12 mouse cellular contexts compared by ENCODE assay signal in the genomic region with DNA sequence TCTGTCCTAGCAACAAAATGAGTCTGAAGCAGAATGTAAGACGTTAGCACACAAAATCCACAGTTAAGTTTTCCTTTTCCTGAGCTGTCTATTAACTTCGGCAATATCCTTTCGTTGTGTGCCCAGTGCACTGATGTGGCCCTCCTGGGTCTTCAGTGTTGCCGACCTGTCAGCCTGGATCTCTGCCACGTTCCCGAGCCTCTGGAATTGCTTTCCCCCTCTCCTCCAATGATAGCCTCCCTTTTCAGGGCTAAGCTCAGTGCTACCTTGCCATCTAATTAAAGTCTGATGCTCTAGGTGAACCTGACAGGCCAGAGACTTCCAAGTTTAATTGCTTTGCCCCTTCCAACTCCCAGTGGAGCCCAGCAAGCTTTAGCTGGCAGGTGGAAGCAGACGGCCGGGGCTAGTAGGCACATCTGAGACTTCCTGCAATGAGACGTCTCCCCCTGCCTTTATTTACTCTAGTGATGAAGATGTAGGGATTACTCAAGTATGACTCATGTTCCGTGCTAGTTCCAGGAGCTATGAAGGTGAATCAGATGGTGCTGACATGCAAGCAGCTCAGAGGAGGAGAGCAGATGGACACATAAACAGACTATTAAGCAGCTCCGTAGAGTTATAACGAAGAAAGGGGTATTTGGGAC.
DNase-seq lines count a peak whose midpoint lies in the region; ATAC-seq and TF ChIP-seq lines count a peak whose summit lies in the region.
"Had no signal": no experiment of that assay in that cellular context is flagged by ENCODE, and none has a peak within 500 bp of the region (broad histone marks: within the 10 kb centered on the region; RNA-seq: fewer than 3 reads in every experiment).

No protein-coding gene starts in this region.

- H3K4me3 ChIP-seq in heart, embryonic 11.5 days (ENCODE audit: low read depth, low read length) = no peak overlapping the region
- H3K4me3 ChIP-seq in small intestine, adult 2 months (ENCODE audit: low read depth, low read length) = no peak overlapping the region
- H3K4me3 ChIP-seq: stomach, embryonic 15.5 days had no signal

- H3K27ac ChIP-seq in heart, embryonic 11.5 days (ENCODE audit: low read depth, low read length) = peak overlapping the region; percentile 18; the same call in 1 of the 2 replicates
- peak overlapping the region; percentile 36 for H3K27ac ChIP-seq in small intestine, adult 2 months (ENCODE audit: insufficient read depth, low read depth, low read length)
- H3K27ac ChIP-seq: stomach, embryonic 15.5 days had no signal

- TF ChIP-seq POLR2A in small intestine, adult 2 months (IDR thresholded peaks at IDR 0.05; ENCODE audit: low read depth, low read length) = no peak

- no peaks in the 10 kb centered on the region for H3K27me3 ChIP-seq in heart, embryonic 11.5 days (ENCODE audit: control insufficient read depth, insufficient read depth, low read length)
- H3K27me3 ChIP-seq in small intestine, adult 2 months (ENCODE audit: control insufficient read depth, insufficient read depth, low read length) = no peaks in the 10 kb centered on the region
- H3K27me3 ChIP-seq: stomach, embryonic 15.5 days had no signal

- no peak for TF ChIP-seq CTCF in small intestine, adult 2 months (IDR thresholded peaks at IDR 0.05; ENCODE audit: extremely low read depth, insufficient read length, insufficient replicate concordance, low read depth, low read length)

- no peak for ATAC-seq in heart, embryonic 11.5 days (replicated peaks; ENCODE audit: insufficient number of reproducible peaks, low FRiP score, low TSS enrichment)

- no peak overlapping the region for H3K9ac ChIP-seq in heart, embryonic 11.5 days (ENCODE audit: low read depth, low read length)
- H3K9ac ChIP-seq: stomach, embryonic 15.5 days had no signal

- H3K9me3 ChIP-seq in heart, embryonic 11.5 days (replicated peaks; ENCODE audit: control insufficient read depth, low read length) = no peaks in the 10 kb centered on the region
- H3K9me3 ChIP-seq: stomach, embryonic 15.5 days had no signal

- no peak for DNase-seq in heart, adult 9 months (ENCODE audit: low spot score in 2 of 2)
- peak; percentile 7 to 54 for DNase-seq in spleen, postnatal 4 days (ENCODE audit: low spot score in 2 of 2)
- DNase-seq in spleen, postnatal 36 days (ENCODE audit: low spot score in 2 of 2) = no peak
- DNase-seq in cerebellum, adult 9-11 months = peak; percentile 58
- DNase-seq in embryo, embryonic 11 days = no peak
- DNase-seq in urinary bladder, postnatal 14 days (ENCODE audit: low spot score) = no peak
- DNase-seq: gastrocnemius, postnatal 36 days; kidney, adult 9 months; lung, postnatal 14 days had no signal

- H3K36me3 ChIP-seq in heart, embryonic 11.5 days (ENCODE audit: control insufficient read depth, insufficient read depth, low read length) = no peaks in the 10 kb centered on the region
- no peaks in the 10 kb centered on the region for H3K36me3 ChIP-seq in small intestine, adult 2 months (ENCODE audit: control insufficient read depth, insufficient read depth, low read length)
- H3K36me3 ChIP-seq: stomach, embryonic 15.5 days had no signal

- 59% methylated on average over 12 of the region's 12 CpGs for WGBS in heart, embryonic 11.5 days (ENCODE audit: insufficient replicate concordance)
- 50% methylated on average over 12 of the region's 12 CpGs for WGBS in small intestine, adult 2 months

- H3K4me2 ChIP-seq in heart, embryonic 11.5 days = no peak overlapping the region
- H3K4me2 ChIP-seq: stomach, embryonic 15.5 days had no signal

- H3K4me1 ChIP-seq in heart, embryonic 11.5 days (ENCODE audit: control insufficient read depth, insufficient read depth, low read length) = peaks cover 15% of the 10 kb centered on the region
- no peaks in the 10 kb centered on the region; the same call in 1 of the 2 replicates for H3K4me1 ChIP-seq in small intestine, adult 2 months (ENCODE audit: control insufficient read depth, insufficient read depth, insufficient read length, low read length)

Comparison
In these comparisons a context has a peak if more than half of its experiments do, and no peak if none do; other contexts are left out.
1. DNase-seq: peak in spleen, postnatal 4 days (2 of 2) and cerebellum, adult 9-11 months (single experiment); none in heart, adult 9 months (0 of 2), spleen, postnatal 36 days (0 of 2), embryo, embryonic 11 days (single experiment) and urinary bladder, postnatal 14 days (single experiment).